Mouse (Mus musculus): ENCODE results near the gene Gse1. TPM values are rescaled to one million over a fixed set of nuclear protein-coding genes. Genes with fewer than 3 reads are reported as not detected.

The Gse1 gene
- polyA plus RNA-seq, 1 experiment, result 45.8 TPM

GRCm38 (mm10) chr8:120293421-120294357, 65.4 kb downstream of the Gse1 start:
- H3K4me3 ChIP-seq (replicated peaks; ENCODE audit: control insufficient read depth, low read depth, low read length), result peak overlapping the region; percentile 71
- WGBS, result 20% methylated on average over 18 of the region's 18 CpGs

GRCm38 (mm10) chr8:120294982-120295870, 67.0 kb downstream of the Gse1 start:
- 79% methylated on average over 16 of the region's 17 CpGs for WGBS
- Histone ChIP-seq H3K27ac (ENCODE audit: control insufficient read depth, insufficient read depth, low read depth, low read length, poor library complexity) (peak overlapping the region; percentile 91), H3K4me3 (replicated peaks; ENCODE audit: control insufficient read depth, low read depth, low read length) (no peak overlapping the region), H3K4me1 (ENCODE audit: control insufficient read depth, insufficient read depth, low read length) (peaks cover 3% of the 10 kb centered on the region)
- TF ChIP-seq CTCF (IDR thresholded peaks at IDR 0.05; ENCODE audit: control insufficient read depth, insufficient read depth, low read length), result no peak
- no peak for TF ChIP-seq POLR2A (IDR thresholded peaks at IDR 0.05; ENCODE audit: borderline replicate concordance, control insufficient read depth, low read depth, low read length)

More at GRCm38 (mm10) chr8:120293421-120294357, 65.4 kb downstream of the Gse1 start:
- TF ChIP-seq POLR2A (IDR thresholded peaks at IDR 0.05; ENCODE audit: borderline replicate concordance, control insufficient read depth, low read depth, low read length) (peak; percentile 89), CTCF (IDR thresholded peaks at IDR 0.05; ENCODE audit: control insufficient read depth, insufficient read depth, low read length) (no peak)
- Histone ChIP-seq H3K27ac (ENCODE audit: control insufficient read depth, insufficient read depth, low read depth, low read length, poor library complexity) (peak overlapping the region; percentile 91), H3K4me1 (ENCODE audit: control insufficient read depth, insufficient read depth, low read length) (peaks cover 3% of the 10 kb centered on the region)

- 83% methylated on average over 5 of the region's 5 CpGs for WGBS
- TF ChIP-seq CTCF (IDR thresholded peaks at IDR 0.05; ENCODE audit: control insufficient read depth, insufficient read depth, low read length) (no peak), POLR2A (IDR thresholded peaks at IDR 0.05; ENCODE audit: borderline replicate concordance, control insufficient read depth, low read depth, low read length) (no peak)
- Histone ChIP-seq H3K4me1 (ENCODE audit: control insufficient read depth, insufficient read depth, low read length) (peaks cover 3% of the 10 kb centered on the region), H3K4me3 (replicated peaks; ENCODE audit: control insufficient read depth, low read depth, low read length) (no peak overlapping the region), H3K27ac (ENCODE audit: control insufficient read depth, insufficient read depth, low read depth, low read length, poor library complexity) (no peak overlapping the region)
These were observed 68.7 kb downstream of the Gse1 start for GRCm38 (mm10) chr8:120297000-120297399.

GRCm38 (mm10) chr8:120298601-120299532, 70.6 kb downstream of the Gse1 start:
- no peak for TF ChIP-seq POLR2A (IDR thresholded peaks at IDR 0.05; ENCODE audit: borderline replicate concordance, control insufficient read depth, low read depth, low read length)
- no peak for TF ChIP-seq CTCF (IDR thresholded peaks at IDR 0.05; ENCODE audit: control insufficient read depth, insufficient read depth, low read length)
- H3K27ac ChIP-seq (ENCODE audit: control insufficient read depth, insufficient read depth, low read depth, low read length, poor library complexity), result no peak overlapping the region
- no peak overlapping the region for H3K4me3 ChIP-seq (replicated peaks; ENCODE audit: control insufficient read depth, low read depth, low read length)
- peaks cover 1% of the 10 kb centered on the region; the same call in 1 of the 2 replicates for H3K4me1 ChIP-seq (ENCODE audit: control insufficient read depth, insufficient read depth, low read length)
- 92% methylated on average over 22 of the region's 22 CpGs for WGBS

- Histone ChIP-seq H3K4me3 (replicated peaks; ENCODE audit: control insufficient read depth, low read depth, low read length) (no peak overlapping the region), H3K4me1 (ENCODE audit: control insufficient read depth, insufficient read depth, low read length) (no peaks in the 10 kb centered on the region; the same call in 1 of the 2 replicates), H3K27ac (ENCODE audit: control insufficient read depth, insufficient read depth, low read depth, low read length, poor library complexity) (no peak overlapping the region; the same call in 1 of the 2 replicates)
- TF ChIP-seq CTCF (IDR thresholded peaks at IDR 0.05; ENCODE audit: control insufficient read depth, insufficient read depth, low read length) (peak; percentile 98), POLR2A (IDR thresholded peaks at IDR 0.05; ENCODE audit: borderline replicate concordance, control insufficient read depth, low read depth, low read length) (no peak)
- 3% methylated on average over 13 of the region's 13 CpGs for WGBS
These were observed 72.4 kb downstream of the Gse1 start for GRCm38 (mm10) chr8:120300601-120301141.

GRCm38 (mm10) chr8:120302941-120303675, 74.9 kb downstream of the Gse1 start:
- H3K4me3 ChIP-seq (replicated peaks; ENCODE audit: control insufficient read depth, low read depth, low read length), result no peak overlapping the region
- H3K4me1 ChIP-seq (ENCODE audit: control insufficient read depth, insufficient read depth, low read length), result no peaks in the 10 kb centered on the region
- H3K27ac ChIP-seq (ENCODE audit: control insufficient read depth, insufficient read depth, low read depth, low read length, poor library complexity), result no peak overlapping the region
- TF ChIP-seq CTCF (IDR thresholded peaks at IDR 0.05; ENCODE audit: control insufficient read depth, insufficient read depth, low read length), result no peak
- no peak for TF ChIP-seq POLR2A (IDR thresholded peaks at IDR 0.05; ENCODE audit: borderline replicate concordance, control insufficient read depth, low read depth, low read length)
- 67% methylated on average over 11 of the region's 11 CpGs for WGBS
